Mouse (Mus musculus) ES-Bruce4 (cell line): ENCODE data around the gene Arid5b.

Experiments used
- CTCF ChIP-seq: IDR thresholded peaks from one replicate; pipeline ENCODE4 v1.8.1; 2011; ENCODE audit warnings: low read depth, low read length
- EP300 ChIP-seq: IDR thresholded peaks from 2 replicates; pipeline ENCODE4 v1.6.1; 2011; ENCODE audit warnings: low read depth, low read length; ENCODE audit not compliant: insufficient read depth
- POLR2A ChIP-seq: IDR thresholded peaks from one replicate; pipeline ENCODE4 v1.8.1; 2011; ENCODE audit warnings: low read length; ENCODE audit not compliant: insufficient read depth

GRCm38 (mm10) chr10:68175811-68176210 is 102.7 kb downstream of the Arid5b start:
- no peak for TF ChIP-seq CTCF
- TF ChIP-seq POLR2A = no peak
- TF ChIP-seq EP300 = no peak
